10 mouse cellular contexts compared by ENCODE assay signal in the genomic region with DNA sequence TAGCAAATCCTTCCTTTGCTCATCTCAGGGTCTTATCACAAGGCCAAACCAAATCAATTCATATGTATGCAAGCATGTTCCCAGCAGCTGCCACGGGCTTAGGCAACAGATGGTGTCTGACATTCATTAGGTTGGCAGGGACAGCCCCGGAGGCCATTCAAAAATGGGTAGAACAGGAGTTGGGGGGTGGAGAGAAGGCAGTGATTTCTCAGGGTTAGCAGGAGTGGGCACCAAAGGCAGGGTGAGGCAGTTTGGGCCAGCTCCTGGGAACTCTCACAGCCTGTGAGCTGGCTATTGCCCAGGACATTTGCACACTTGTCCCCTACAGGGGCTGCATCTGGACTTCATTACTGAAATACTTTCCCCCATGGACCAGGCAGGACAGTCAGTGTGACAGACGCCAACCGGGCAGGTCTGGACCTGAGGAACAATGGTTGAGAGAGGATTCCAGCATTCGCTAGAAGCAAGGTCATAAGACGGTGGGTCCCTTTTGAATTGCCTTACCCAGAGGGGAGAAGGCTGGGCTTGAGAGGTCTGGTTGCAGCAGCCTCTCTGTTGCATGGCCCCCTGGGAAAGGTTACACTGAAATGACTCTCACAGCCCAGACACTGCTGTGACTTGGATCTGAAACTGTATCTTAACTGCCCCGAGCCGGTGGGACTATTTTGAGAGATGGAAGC. TPM values are rescaled to one million over a fixed set of nuclear protein-coding genes. Genes with fewer than 3 reads are reported as not detected.
DNase-seq lines count a peak whose midpoint lies in the region; ATAC-seq and TF ChIP-seq lines count a peak whose summit lies in the region.
"Had no signal": no experiment of that assay in that cellular context is flagged by ENCODE, and none has a peak within 500 bp of the region (broad histone marks: within the 10 kb centered on the region; RNA-seq: fewer than 3 reads in every experiment).

No protein-coding gene starts in this region.

- no peak overlapping the region for H3K4me3 ChIP-seq in kidney, adult 2 months (ENCODE audit: insufficient read depth, low read depth, low read length)
- H3K4me3 ChIP-seq in hindbrain, embryonic 15.5 days: no peak overlapping the region
- no peak overlapping the region for H3K4me3 ChIP-seq in neural tube, embryonic 15.5 days (replicated peaks)
- no peak overlapping the region for H3K4me3 ChIP-seq in left cerebral cortex, adult 2 months
- H3K4me3 ChIP-seq: lung, embryonic 15.5 days had no signal

- H3K9me3 ChIP-seq in hindbrain, embryonic 15.5 days: no peaks in the 10 kb centered on the region
- no peaks in the 10 kb centered on the region for H3K9me3 ChIP-seq in neural tube, embryonic 15.5 days (replicated peaks)
- H3K9me3 ChIP-seq: G1E; lung, embryonic 15.5 days had no signal

- DNase-seq in kidney, adult 2 months: peak; percentile 9
- DNase-seq in kidney, adult 8-10 months: no peak
- peak; percentile 39 for DNase-seq in embryo, embryonic 10.5 days (ENCODE audit: low spot score)
- no peak for DNase-seq in left cerebral cortex, adult 2 months (ENCODE audit: extremely low spot score in 1 of 2, low spot score in 2 of 2)
- DNase-seq in frontal cortex, postnatal 25 days (ENCODE audit: low spot score in 2 of 2): no peak
- no peak for DNase-seq in right cerebral cortex, postnatal 10 days (ENCODE audit: low spot score in 2 of 2)

- H3K27me3 ChIP-seq in kidney, adult 2 months (replicated peaks; ENCODE audit: control insufficient read depth, insufficient read depth, low read length): no peaks in the 10 kb centered on the region
- no peaks in the 10 kb centered on the region for H3K27me3 ChIP-seq in hindbrain, embryonic 15.5 days
- H3K27me3 ChIP-seq in neural tube, embryonic 15.5 days (replicated peaks): no peaks in the 10 kb centered on the region
- H3K27me3 ChIP-seq: lung, embryonic 15.5 days had no signal

- WGBS in kidney, adult 2 months: 57% methylated on average over 8 of the region's 8 CpGs
- WGBS in hindbrain, embryonic 15.5 days: 20% methylated on average over 8 of the region's 8 CpGs
- 24% methylated on average over 8 of the region's 8 CpGs for WGBS in neural tube, embryonic 15.5 days

- no peak for TF ChIP-seq POLR2A in kidney, adult 2 months (IDR thresholded peaks at IDR 0.05; ENCODE audit: low read depth, low read length)

- intact Hi-C loops in left cerebral cortex, adult 2 months (cut with DNase I): no loop called here

- peak; percentile 80 for ATAC-seq in hindbrain, embryonic 15.5 days (ENCODE audit: low FRiP score, low read depth)
- ATAC-seq in neural tube, embryonic 15.5 days (ENCODE audit: low FRiP score): peak; percentile 45

- TF ChIP-seq CTCF in kidney, adult 2 months (conservative IDR thresholded peaks at IDR 0.05; ENCODE audit: insufficient read depth, insufficient read length, low read depth, low read length): no peak
- TF ChIP-seq CTCF in left cerebral cortex, adult 2 months (IDR thresholded peaks at IDR 0.05): no peak

- no peak overlapping the region for H3K4me2 ChIP-seq in hindbrain, embryonic 15.5 days
- no peak overlapping the region for H3K4me2 ChIP-seq in neural tube, embryonic 15.5 days
- H3K4me2 ChIP-seq: lung, embryonic 15.5 days had no signal

- no peaks in the 10 kb centered on the region for H3K36me3 ChIP-seq in kidney, adult 2 months (ENCODE audit: control insufficient read depth, insufficient read depth, low read length)
- no peaks in the 10 kb centered on the region for H3K36me3 ChIP-seq in hindbrain, embryonic 15.5 days
- H3K36me3 ChIP-seq in neural tube, embryonic 15.5 days: no peaks in the 10 kb centered on the region
- H3K36me3 ChIP-seq: lung, embryonic 15.5 days had no signal

- no peaks in the 10 kb centered on the region for H3K4me1 ChIP-seq in kidney, adult 2 months (ENCODE audit: control insufficient read depth, insufficient read depth, low read length)
- peaks cover 25% of the 10 kb centered on the region for H3K4me1 ChIP-seq in hindbrain, embryonic 15.5 days (replicated peaks)
- H3K4me1 ChIP-seq in neural tube, embryonic 15.5 days: peaks cover 20% of the 10 kb centered on the region; the same call in 1 of the 2 replicates

- no peak overlapping the region for H3K9ac ChIP-seq in hindbrain, embryonic 15.5 days
- H3K9ac ChIP-seq in neural tube, embryonic 15.5 days (replicated peaks): no peak overlapping the region
- H3K9ac ChIP-seq: lung, embryonic 15.5 days had no signal

- no peak overlapping the region for H3K27ac ChIP-seq in kidney, adult 2 months (ENCODE audit: insufficient read depth, low read depth, low read length)
- H3K27ac ChIP-seq in hindbrain, embryonic 15.5 days (replicated peaks): peak overlapping the region; percentile 60
- H3K27ac ChIP-seq in neural tube, embryonic 15.5 days (replicated peaks): peak overlapping the region; percentile 56
- H3K27ac ChIP-seq in left cerebral cortex, adult 2 months: no peak overlapping the region
- H3K27ac ChIP-seq: lung, embryonic 15.5 days had no signal

RNA-seq across cellular contexts. Expression of gene Tmem177, which starts 10.3 kb away (rescaled TPM):
- polyA plus RNA-seq in kidney, adult 2 months (2012; rRNA removed): 7.8 and 8.3 TPM in 2 replicates
- 7.6 and 8.5 TPM in 2 replicates for polyA plus RNA-seq in hindbrain, embryonic 15.5 days (2015; fragmentation: Nextera tagmentation; extraction: Ambion mirVana)
- polyA plus RNA-seq in neural tube, embryonic 15.5 days (2015; fragmentation: Nextera tagmentation; extraction: Ambion mirVana): 5.9 and 6.6 TPM in 2 replicates
- 1 to 10 TPM; 7.7 to 8.1 TPM for total RNA-seq in left cerebral cortex, adult 2 months (2021)

Comparison
In these comparisons a context has a peak if more than half of its experiments do, and no peak if none do; other contexts are left out.
1. DNase-seq: peak in kidney, adult 2 months (single experiment) and embryo, embryonic 10.5 days (single experiment); none in kidney, adult 8-10 months (0 of 2), left cerebral cortex, adult 2 months (0 of 2), frontal cortex, postnatal 25 days (0 of 2) and right cerebral cortex, postnatal 10 days (0 of 2).
2. H3K27ac ChIP-seq: peak in hindbrain, embryonic 15.5 days (single experiment) and neural tube, embryonic 15.5 days (single experiment); none in kidney, adult 2 months (single experiment) and left cerebral cortex, adult 2 months (single experiment).